Mouse (Mus musculus) bone marrow, adult 2 months (tissue): Measurements from ENCODE around the gene Gabrr2. TPM values are rescaled to one million over a fixed set of nuclear protein-coding genes. Genes with fewer than 3 reads are reported as not detected.

Experiments
- H3K27ac ChIP-seq: fragments of 200-500 bp; 2 replicates; pipeline ENCODE4 v1.5.1; 2012; ENCODE audit warnings: low read depth, mild to moderate bottlenecking, control low read depth, inconsistent platforms, low read length; ENCODE audit not compliant: control insufficient read depth, poor library complexity, insufficient read depth
- H3K4me1 ChIP-seq: fragments of 200-500 bp; 2 replicates; pipeline ENCODE4 v1.6.1; 2011; ENCODE audit warnings: low read length; ENCODE audit not compliant: control insufficient read depth, insufficient read depth
- H3K4me3 ChIP-seq: fragments of 200-500 bp; replicated peaks from 2 replicates; pipeline ENCODE3; 2011; ENCODE audit warnings: mild to moderate bottlenecking, low read depth, low read length, control low read depth; ENCODE audit not compliant: control insufficient read depth
- CTCF ChIP-seq: fragments of 200-500 bp; IDR thresholded peaks from 2 replicates; pipeline ENCODE4 v1.5.1; 2011; ENCODE audit warnings: low read length, control low read depth; ENCODE audit not compliant: control insufficient read depth, insufficient read depth
- POLR2A ChIP-seq: fragments of 200-500 bp; IDR thresholded peaks from 2 replicates; pipeline ENCODE4 v1.6.1; 2011; ENCODE audit warnings: low read depth, mild to moderate bottlenecking, control low read depth, low read length, borderline replicate concordance; ENCODE audit not compliant: control insufficient read depth
- WGBS: fragments of 180-500 bp; shearing (Covaris S2); methylation state at CpG from one replicate; pipeline ENCODE4 v1.1.7; 2018; 5-methylcytosine and 5-hydroxymethylcytosine counted together
- polyA plus RNA-seq: library from polyadenylated mRNA; stranded (reverse); fragments of >200 nt; gene quantifications from 2 replicates; pipeline ENCODE4 v1.2.4, GENCODE M21; 2011; ENCODE audit warnings: low replicate concordance; ENCODE audit not compliant: missing spikeins, insufficient read depth, insufficient read length

The Gabrr2 gene
- polyA plus RNA-seq, 1 experiment = not detected

GRCm38 (mm10) chr4:33061158-33061557 lies 1.6 kb upstream of the Gabrr2 start:
- Histone ChIP-seq H3K4me1 (no peaks in the 10 kb centered on the region; the same call in 1 of the 2 replicates), H3K4me3 (no peak overlapping the region), H3K27ac (no peak overlapping the region)
- 57% methylated on average over 7 of the region's 7 CpGs for WGBS
- no peak for TF ChIP-seq POLR2A
- no peak for TF ChIP-seq CTCF

GRCm38 (mm10) chr4:33064986-33065385 lies 2.2 kb downstream of the Gabrr2 start:
- no peak for TF ChIP-seq CTCF
- WGBS = 79% methylated on average over 6 of the region's 6 CpGs
- H3K4me1 ChIP-seq = no peaks in the 10 kb centered on the region; the same call in 1 of the 2 replicates
- H3K27ac ChIP-seq = no peak overlapping the region
- H3K4me3 ChIP-seq = no peak overlapping the region

GRCm38 (mm10) chr4:33066223-33066960 lies 3.6 kb downstream of the Gabrr2 start:
- 69% methylated on average over 14 of the region's 14 CpGs for WGBS
- TF ChIP-seq CTCF (no peak), POLR2A (no peak)
- H3K4me1 ChIP-seq = no peaks in the 10 kb centered on the region; the same call in 1 of the 2 replicates
- H3K27ac ChIP-seq = no peak overlapping the region
- no peak overlapping the region for H3K4me3 ChIP-seq

GRCm38 (mm10) chr4:33067331-33067730 lies 4.5 kb downstream of the Gabrr2 start:
- Histone ChIP-seq H3K27ac (no peak overlapping the region), H3K4me3 (no peak overlapping the region), H3K4me1 (no peaks in the 10 kb centered on the region; the same call in 1 of the 2 replicates)
- TF ChIP-seq CTCF = no peak
- no peak for TF ChIP-seq POLR2A
- 80% methylated on average over 3 of the region's 3 CpGs for WGBS

- H3K4me3 ChIP-seq = no peak overlapping the region
- H3K27ac ChIP-seq = no peak overlapping the region
- TF ChIP-seq POLR2A = no peak
- TF ChIP-seq CTCF = no peak
- no peaks in the 10 kb centered on the region; the same call in 1 of the 2 replicates for H3K4me1 ChIP-seq
- WGBS = 85% methylated on average over 6 of the region's 6 CpGs
Observed at GRCm38 (mm10) chr4:33067826-33068225, 5.0 kb downstream of the Gabrr2 start.

- Histone ChIP-seq H3K27ac (no peak overlapping the region), H3K4me1 (no peaks in the 10 kb centered on the region; the same call in 1 of the 2 replicates), H3K4me3 (no peak overlapping the region)
- TF ChIP-seq CTCF = no peak
- no peak for TF ChIP-seq POLR2A
- WGBS = 84% methylated on average over 6 of the region's 6 CpGs
Observed at GRCm38 (mm10) chr4:33068894-33069293, 6.1 kb downstream of the Gabrr2 start.

GRCm38 (mm10) chr4:33070326-33070725 lies 7.5 kb downstream of the Gabrr2 start:
- WGBS = 84% methylated on average over 6 of the region's 6 CpGs
- Histone ChIP-seq H3K4me1 (no peaks in the 10 kb centered on the region; the same call in 1 of the 2 replicates), H3K4me3 (no peak overlapping the region), H3K27ac (no peak overlapping the region)
- TF ChIP-seq POLR2A (no peak), CTCF (no peak)

- 87% methylated on average over 6 of the region's 6 CpGs for WGBS
- no peaks in the 10 kb centered on the region; the same call in 1 of the 2 replicates for H3K4me1 ChIP-seq
Observed at GRCm38 (mm10) chr4:33071337-33071736, 8.5 kb downstream of the Gabrr2 start.

More at GRCm38 (mm10) chr4:33071337-33071736, 8.5 kb downstream of the Gabrr2 start:
- H3K27ac ChIP-seq = no peak overlapping the region
- TF ChIP-seq CTCF (no peak), POLR2A (no peak)
- no peak overlapping the region for H3K4me3 ChIP-seq
